Mouse (Mus musculus) brain, embryonic 14.5 days (tissue): ENCODE measurements around the gene Xpc.

Experiments used
- CTCF ChIP-seq: fragments of 200-500 bp; IDR thresholded peaks from 2 replicates; pipeline ENCODE4 v1.5.1; 2012; ENCODE audit warnings: inconsistent platforms, mild to moderate bottlenecking, moderate library complexity, borderline replicate concordance; ENCODE audit not compliant: insufficient read depth, insufficient read length; ENCODE audit errors: extremely low read depth
- POLR2A ChIP-seq: fragments of 200-500 bp; IDR thresholded peaks from 2 replicates; pipeline ENCODE4 v1.6.1; 2012; ENCODE audit warnings: mild to moderate bottlenecking, inconsistent platforms, borderline replicate concordance; ENCODE audit not compliant: poor library complexity, insufficient read depth, insufficient read length, severe bottlenecking; ENCODE audit errors: extremely low read depth

DNA sequence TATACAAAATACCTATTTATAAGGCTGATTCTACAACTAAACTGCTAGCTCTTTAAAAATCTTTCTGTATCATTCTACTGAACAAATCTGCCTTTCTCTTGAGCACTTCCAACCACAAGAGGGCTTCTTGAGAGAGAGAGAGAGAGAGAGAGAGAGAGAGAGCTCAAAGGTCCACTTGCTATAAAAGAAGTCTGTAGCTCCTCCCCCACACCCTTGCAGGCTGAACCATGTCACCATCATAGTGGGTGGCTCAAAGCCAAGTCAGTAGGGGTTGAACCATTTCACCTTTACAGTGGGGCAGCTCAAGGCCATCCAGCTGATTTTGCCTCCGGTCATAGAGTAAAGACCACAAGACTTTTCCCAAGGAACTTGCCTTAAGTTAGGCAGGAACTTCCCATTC, 56.2 kb downstream of the Xpc start:
- TF ChIP-seq POLR2A (no peak), CTCF (no peak)
